Mouse (Mus musculus) neural tube, embryonic 11.5 days (tissue): Measurements from ENCODE around the gene Dnase2a. TPM values are rescaled to one million over a fixed set of nuclear protein-coding genes. Genes with fewer than 3 reads are reported as not detected.

Experiments used
- ATAC-seq: fragments of 200-750 bp; cut with Nextera tagmentation; 2 replicates; pipeline ENCODE4 v1.8.0; 2017; ENCODE audit warnings: moderate number of reproducible peaks, mild to moderate bottlenecking, moderate TSS enrichment, moderate library complexity; ENCODE audit not compliant: insufficient read depth, low FRiP score, low TSS enrichment
- DNase-seq: peaks from one replicate; pipeline ENCODE4 v3.0.0-alpha.2; 2015; ENCODE audit warnings: low spot score
- H3K27ac ChIP-seq: fragments of 300-500 bp; sonication (generic); 2 replicates; pipeline ENCODE4 v1.5.1; 2014; ENCODE audit warnings: low read depth, mild to moderate bottlenecking, low read length
- H3K27me3 ChIP-seq: fragments of 300-500 bp; sonication (generic); 2 replicates; pipeline ENCODE4 v1.6.1; 2014; ENCODE audit warnings: mild to moderate bottlenecking, low read length, mixed read lengths; ENCODE audit not compliant: control insufficient read depth, insufficient read depth
- H3K36me3 ChIP-seq: fragments of 300-500 bp; sonication (generic); 2 replicates; pipeline ENCODE4 v1.6.1; 2014; ENCODE audit warnings: mild to moderate bottlenecking, low read length, moderate library complexity, mixed read lengths; ENCODE audit not compliant: control insufficient read depth, insufficient read depth
- H3K4me1 ChIP-seq: fragments of 300-500 bp; sonication (generic); 2 replicates; pipeline ENCODE4 v1.6.1; 2014; ENCODE audit warnings: low read length, mixed read lengths; ENCODE audit not compliant: control insufficient read depth, insufficient read depth
- H3K4me2 ChIP-seq: fragments of 300-500 bp; sonication (generic); 2 replicates; pipeline ENCODE4 v1.6.1; 2014; ENCODE audit warnings: low read depth, mild to moderate bottlenecking, moderate library complexity
- H3K4me3 ChIP-seq: fragments of 300-500 bp; sonication (generic); 2 replicates; pipeline ENCODE4 v1.5.1; 2014; ENCODE audit warnings: low read depth, low read length
- H3K9ac ChIP-seq: fragments of 300-500 bp; sonication (generic); 2 replicates; pipeline ENCODE4 v1.6.1; 2014; ENCODE audit warnings: mild to moderate bottlenecking, low read length
- H3K9me3 ChIP-seq: fragments of 300-500 bp; sonication (generic); 2 replicates; pipeline ENCODE4 v1.6.1; 2016; ENCODE audit warnings: low read length; ENCODE audit not compliant: control insufficient read depth
- WGBS: fragments of 180-500 bp; shearing (Covaris S2); extraction: QIAGEN DNeasy Blood & Tissue Kit; methylation state at CpG from one replicate; pipeline ENCODE4 v1.1.7; 2014; 5-methylcytosine and 5-hydroxymethylcytosine counted together
- polyA plus RNA-seq: library from polyadenylated mRNA; unstranded; fragments of >200 nt; fragmentation: Nextera tagmentation; extraction: Ambion mirVana; gene quantifications from 2 replicates; pipeline ENCODE4 v1.2.1, GENCODE M21; 2014

The Dnase2a gene
- polyA plus RNA-seq, 1 experiment from 2014 or later = 4.9 TPM

DNA sequence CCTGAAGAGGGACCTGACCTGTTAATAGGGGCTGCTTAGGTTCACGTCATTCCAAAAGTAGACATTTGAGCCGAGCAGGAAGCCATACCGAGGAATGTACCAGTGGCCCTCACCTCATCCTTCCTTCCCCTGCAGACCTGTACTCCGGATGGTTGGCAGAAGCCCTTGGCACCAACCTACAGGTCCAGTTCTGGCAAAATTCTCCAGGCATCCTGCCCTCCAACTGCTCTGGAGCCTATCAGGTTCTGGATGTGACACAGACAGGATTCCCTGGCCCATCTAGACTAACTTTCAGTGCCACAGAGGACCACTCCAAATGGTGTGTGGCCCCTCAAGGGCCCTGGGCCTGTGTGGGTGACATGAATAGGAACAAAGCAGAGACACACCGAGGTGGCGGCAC is 2.2 kb downstream of the Dnase2a start:
- Histone ChIP-seq H3K9me3 (no peaks in the 10 kb centered on the region), H3K4me2 (no peak overlapping the region), H3K9ac (no peak overlapping the region), H3K4me1 (peaks cover 5% of the 10 kb centered on the region; the same call in 1 of the 2 replicates), H3K27me3 (peaks cover 55% of the 10 kb centered on the region), H3K36me3 (no peaks in the 10 kb centered on the region), H3K4me3 (no peak overlapping the region), H3K27ac (no peak overlapping the region)
- ATAC-seq = no peak
- DNase-seq = no peak
- WGBS = 87% methylated on average over 6 of the region's 6 CpGs

DNA sequence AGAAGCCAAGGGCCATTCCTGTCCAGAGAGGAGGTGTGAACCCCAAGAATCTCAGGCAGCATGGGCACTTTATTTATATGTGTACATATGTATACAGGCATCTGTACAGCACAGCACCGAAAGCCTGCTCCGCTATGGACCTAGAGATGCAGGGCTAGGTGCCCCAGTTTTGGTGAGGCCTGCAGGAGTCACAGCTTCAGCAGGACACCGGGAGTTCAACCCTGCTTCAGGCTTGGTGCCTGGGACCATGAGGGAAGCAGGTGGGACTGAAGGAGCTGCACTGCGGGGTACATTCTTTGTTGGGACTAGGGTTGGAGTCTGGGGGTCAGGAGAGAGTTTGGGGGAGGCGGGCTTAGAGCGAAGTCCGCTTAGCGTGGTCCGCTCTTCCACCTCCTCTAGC is 3.5 kb downstream of the Dnase2a start:
- H3K27me3 ChIP-seq = peaks cover 55% of the 10 kb centered on the region
- no peak overlapping the region for H3K27ac ChIP-seq
- H3K4me1 ChIP-seq = peaks cover 5% of the 10 kb centered on the region; the same call in 1 of the 2 replicates
- H3K36me3 ChIP-seq = no peaks in the 10 kb centered on the region
- ATAC-seq = no peak
- H3K9me3 ChIP-seq = no peaks in the 10 kb centered on the region
- no peak overlapping the region for H3K4me2 ChIP-seq
- H3K9ac ChIP-seq = no peak overlapping the region
- DNase-seq = no peak
- no peak overlapping the region for H3K4me3 ChIP-seq
- WGBS = 79% methylated on average over 9 of the region's 9 CpGs

DNA sequence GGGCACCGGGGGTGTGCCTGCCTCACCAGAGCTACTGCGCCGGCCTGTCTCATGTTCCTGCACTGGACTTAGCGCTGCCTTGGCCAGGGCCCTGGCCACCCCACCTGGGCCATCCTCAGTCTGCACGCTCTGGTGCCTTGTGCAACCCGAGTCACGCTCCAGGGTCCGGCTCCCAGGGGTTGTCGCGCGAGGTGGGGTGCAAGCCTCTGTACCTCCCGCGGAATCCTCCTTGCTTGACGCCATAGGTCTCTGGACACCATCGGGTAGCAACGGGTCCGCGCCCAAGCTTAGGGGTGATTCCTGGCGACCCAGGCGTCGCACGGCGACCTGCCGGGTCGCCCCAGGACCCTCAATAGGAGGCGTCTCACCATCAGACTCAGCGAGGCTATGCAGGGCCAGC is 4.0 kb downstream of the Dnase2a start:
- H3K9ac ChIP-seq = no peak overlapping the region
- no peak for ATAC-seq
- peaks cover 57% of the 10 kb centered on the region for H3K27me3 ChIP-seq
- H3K4me3 ChIP-seq = peak overlapping the region; percentile 29
- no peaks in the 10 kb centered on the region for H3K36me3 ChIP-seq
- H3K4me1 ChIP-seq = peaks cover 5% of the 10 kb centered on the region; the same call in 1 of the 2 replicates
- H3K4me2 ChIP-seq = peak overlapping the region; percentile 44; the same call in 1 of the 2 replicates
- no peak overlapping the region for H3K27ac ChIP-seq
- no peaks in the 10 kb centered on the region for H3K9me3 ChIP-seq
- no peak for DNase-seq
- 23% methylated on average over 27 of the region's 27 CpGs for WGBS

DNA sequence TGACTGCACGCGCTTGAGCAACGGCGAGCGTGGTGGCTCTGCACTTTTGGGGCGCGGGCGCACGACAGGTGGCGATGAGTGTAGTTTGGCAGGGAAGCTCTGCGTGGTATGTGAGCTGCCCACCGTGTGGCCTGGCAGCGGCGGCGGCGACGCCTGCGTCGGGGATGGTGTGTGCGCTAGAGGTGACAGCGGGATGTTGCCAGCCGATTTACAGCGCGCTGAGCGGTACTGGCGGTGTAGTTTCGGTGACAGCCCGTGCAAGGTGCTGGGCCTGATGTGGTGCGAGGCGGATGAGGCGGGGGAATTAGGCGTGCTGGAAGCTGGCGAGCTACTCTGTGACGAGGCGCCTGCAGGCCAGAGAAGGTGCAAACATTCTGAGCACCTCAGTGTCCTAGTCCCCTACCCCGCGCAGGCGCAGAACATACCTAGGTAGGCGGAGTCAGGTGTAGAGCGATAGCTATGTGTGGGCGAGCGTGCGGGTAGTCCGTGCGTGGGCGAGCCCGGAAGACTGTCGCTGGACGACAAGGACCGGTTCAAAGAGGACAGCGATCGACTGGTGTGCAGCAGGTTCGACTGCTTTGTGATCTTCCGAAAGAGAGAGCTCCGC is 4.6 kb downstream of the Dnase2a start:
- H3K4me3 ChIP-seq = peak overlapping the region; percentile 29
- DNase-seq (peak; percentile 45), ATAC-seq (no peak)
- no peaks in the 10 kb centered on the region for H3K9me3 ChIP-seq
- H3K4me1 ChIP-seq = peaks cover 5% of the 10 kb centered on the region; the same call in 1 of the 2 replicates
- H3K27ac ChIP-seq = no peak overlapping the region
- H3K9ac ChIP-seq = no peak overlapping the region
- under 1% methylated on average over 55 of the region's 55 CpGs for WGBS
- peaks cover 63% of the 10 kb centered on the region for H3K27me3 ChIP-seq
- H3K36me3 ChIP-seq = no peaks in the 10 kb centered on the region
- peak overlapping the region; percentile 44 for H3K4me2 ChIP-seq

DNA sequence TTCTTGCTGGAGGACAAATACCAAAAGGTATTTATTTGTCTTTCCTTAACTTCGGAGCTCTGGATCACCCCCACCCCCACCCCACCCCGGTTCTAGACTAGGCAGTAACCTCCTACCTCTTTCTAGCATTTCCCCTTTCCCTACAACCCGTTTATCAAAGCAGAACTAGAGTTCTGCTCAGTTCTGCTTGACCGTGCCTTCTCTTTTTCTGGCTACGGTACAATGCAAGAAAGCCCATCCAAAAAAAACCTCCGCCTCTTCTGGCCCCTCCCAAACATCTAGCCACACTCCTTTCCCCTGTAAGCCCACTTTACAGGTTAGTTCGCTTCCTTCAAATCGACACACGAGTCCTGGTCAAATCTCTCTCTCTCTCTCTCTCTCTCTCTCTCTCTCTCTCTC is 5.1 kb downstream of the Dnase2a start:
- DNase-seq (no peak), ATAC-seq (no peak)
- Histone ChIP-seq H3K9ac (no peak overlapping the region), H3K4me2 (peak overlapping the region; percentile 44), H3K4me3 (peak overlapping the region; percentile 29), H3K4me1 (peaks cover 5% of the 10 kb centered on the region; the same call in 1 of the 2 replicates), H3K27ac (no peak overlapping the region), H3K36me3 (no peaks in the 10 kb centered on the region), H3K9me3 (no peaks in the 10 kb centered on the region), H3K27me3 (peaks cover 67% of the 10 kb centered on the region)
- 19% methylated on average over 9 of the region's 9 CpGs for WGBS

DNA sequence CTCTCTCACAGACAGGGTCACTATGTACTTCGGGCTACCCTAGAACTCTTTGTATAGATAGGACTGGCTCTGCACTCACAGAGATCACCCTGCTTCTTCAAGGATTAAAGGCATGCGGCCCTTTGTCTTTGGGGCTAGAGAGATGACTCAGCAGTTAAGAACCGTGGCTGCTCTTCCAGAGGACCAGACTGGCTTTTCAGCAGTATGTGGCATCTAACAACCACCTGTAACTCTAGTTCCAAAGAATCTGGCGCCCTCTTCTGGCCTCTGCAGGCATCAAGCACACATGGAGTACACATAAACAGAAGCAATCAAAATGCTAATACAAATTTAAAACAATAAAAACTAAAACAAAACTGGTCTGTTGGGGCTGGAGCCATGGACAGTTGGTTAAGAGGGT is 5.6 kb downstream of the Dnase2a start:
- no peaks in the 10 kb centered on the region for H3K9me3 ChIP-seq
- no peaks in the 10 kb centered on the region for H3K36me3 ChIP-seq
- ATAC-seq (no peak), DNase-seq (no peak)
- peaks cover 5% of the 10 kb centered on the region; the same call in 1 of the 2 replicates for H3K4me1 ChIP-seq
- H3K4me3 ChIP-seq = no peak overlapping the region
- 26% methylated on average over 4 of the region's 4 CpGs for WGBS
- peaks cover 66% of the 10 kb centered on the region for H3K27me3 ChIP-seq
- no peak overlapping the region for H3K27ac ChIP-seq
- H3K4me2 ChIP-seq = no peak overlapping the region
- no peak overlapping the region for H3K9ac ChIP-seq

DNA sequence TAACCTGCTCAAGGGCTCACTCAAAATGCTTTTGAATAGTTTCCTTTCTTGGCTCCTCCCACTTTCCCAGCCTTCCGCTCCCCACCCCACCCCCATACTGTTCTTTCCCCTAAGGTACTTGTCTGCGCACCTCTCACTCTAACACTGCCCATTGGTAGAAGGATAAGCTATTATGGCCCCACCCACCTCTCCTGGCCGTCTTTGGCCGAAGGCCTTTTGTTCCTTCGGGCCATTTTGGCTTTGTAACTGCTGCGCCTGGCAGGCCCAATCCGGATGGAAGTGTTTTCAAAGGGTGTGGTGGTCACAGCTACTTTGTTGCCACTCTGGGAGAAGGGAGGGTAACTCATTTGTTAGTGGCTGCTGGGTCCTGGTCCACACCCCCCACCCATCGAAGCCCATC is 6.9 kb downstream of the Dnase2a start:
- 87% methylated on average over 8 of the region's 8 CpGs for WGBS
- H3K4me2 ChIP-seq = no peak overlapping the region
- DNase-seq (no peak), ATAC-seq (no peak)
- H3K4me3 ChIP-seq = no peak overlapping the region
- H3K4me1 ChIP-seq = peaks cover 5% of the 10 kb centered on the region; the same call in 1 of the 2 replicates
- no peaks in the 10 kb centered on the region for H3K9me3 ChIP-seq
- no peak overlapping the region for H3K27ac ChIP-seq
- H3K36me3 ChIP-seq = no peaks in the 10 kb centered on the region
- H3K27me3 ChIP-seq = peaks cover 56% of the 10 kb centered on the region
- H3K9ac ChIP-seq = no peak overlapping the region

DNA sequence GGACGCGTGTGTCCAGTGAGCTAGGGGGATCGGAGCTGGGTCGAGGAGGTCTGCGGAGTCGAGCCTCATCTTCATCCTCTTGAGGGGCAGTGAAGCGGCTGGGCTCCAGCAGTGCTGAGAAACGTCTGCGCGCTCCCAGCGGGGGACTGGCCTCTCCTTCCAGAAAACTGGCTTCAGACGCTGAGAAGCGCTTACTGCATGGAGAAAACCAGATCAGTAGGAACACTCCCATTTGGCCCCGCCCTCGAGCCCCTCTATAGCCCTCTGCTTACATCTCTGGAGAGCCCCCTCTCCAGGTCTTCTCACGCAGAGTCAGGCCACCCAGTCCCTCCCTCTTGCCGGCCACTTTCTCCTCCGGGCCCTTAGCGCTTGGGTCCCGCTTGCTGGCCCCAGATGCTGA is 9.4 kb downstream of the Dnase2a start:
- Histone ChIP-seq H3K4me1 (peaks cover 2% of the 10 kb centered on the region; the same call in 1 of the 2 replicates), H3K36me3 (no peaks in the 10 kb centered on the region), H3K4me3 (no peak overlapping the region), H3K9ac (no peak overlapping the region), H3K4me2 (no peak overlapping the region), H3K27ac (no peak overlapping the region), H3K27me3 (peaks cover 36% of the 10 kb centered on the region), H3K9me3 (no peaks in the 10 kb centered on the region)
- no peak for ATAC-seq
- 20% methylated on average over 20 of the region's 20 CpGs for WGBS
- no peak for DNase-seq

DNA sequence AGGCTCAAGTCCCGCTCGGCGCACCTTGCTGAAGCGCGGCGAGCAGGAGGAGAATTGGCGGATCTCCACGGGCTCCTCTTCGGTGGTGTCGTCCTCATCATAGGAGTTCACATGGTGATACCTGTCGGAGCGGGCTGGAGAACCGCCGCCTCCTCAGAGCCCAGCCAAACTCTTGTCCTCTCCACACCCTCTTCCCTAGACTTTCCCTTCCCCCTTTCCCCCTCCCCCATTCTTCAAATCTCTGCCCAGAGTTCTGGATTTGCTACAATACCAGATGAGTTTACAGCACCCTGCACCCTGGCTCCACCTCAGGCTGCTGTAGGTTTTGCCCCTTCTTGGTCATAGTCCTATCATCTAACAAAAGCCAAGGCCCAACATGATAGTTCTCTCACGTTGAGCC is 10.3 kb downstream of the Dnase2a start:
- Histone ChIP-seq H3K4me2 (no peak overlapping the region), H3K27ac (no peak overlapping the region), H3K36me3 (no peaks in the 10 kb centered on the region), H3K27me3 (peaks cover 28% of the 10 kb centered on the region), H3K9me3 (no peaks in the 10 kb centered on the region), H3K4me1 (no peaks in the 10 kb centered on the region), H3K4me3 (no peak overlapping the region), H3K9ac (no peak overlapping the region)
- 90% methylated on average over 15 of the region's 15 CpGs for WGBS
- no peak for DNase-seq
- no peak for ATAC-seq
